Mouse (Mus musculus) G1E (cell line): ENCODE data around the gene Ifitm6. TPM values are rescaled to one million over a fixed set of nuclear protein-coding genes. Genes with fewer than 3 reads are reported as not detected.
"Not testable (repeated sequence)": the region's sequence is repeated elsewhere in the genome, so short reads cannot be mapped to it uniquely, and the experiment has no call there.

Source experiments
- ATAC-seq: 2 replicates; pipeline ENCODE4 v1.8.0; 2016; ENCODE audit warnings: mild to moderate bottlenecking; ENCODE audit not compliant: insufficient number of reproducible peaks, poor library complexity, low FRiP score, severe bottlenecking; ENCODE audit errors: extremely low read depth
- DNase-seq: peaks from one replicate; pipeline ENCODE4 v3.0.0; 2012; ENCODE audit warnings: low spot score
- H3K27me3 ChIP-seq: 2 replicates; pipeline ENCODE4 v1.6.1; 2012; ENCODE audit warnings: mild to moderate bottlenecking, low read length, inconsistent platforms; ENCODE audit not compliant: insufficient read depth
- H3K36me3 ChIP-seq: replicated peaks from 2 replicates; pipeline ENCODE3; 2012; ENCODE audit warnings: mild to moderate bottlenecking, inconsistent platforms
- H3K4me1 ChIP-seq: 2 replicates; pipeline ENCODE4 v1.6.1; 2012; ENCODE audit warnings: low read depth, low read length, inconsistent platforms, mixed read lengths; ENCODE audit not compliant: insufficient read depth
- H3K4me3 ChIP-seq: 2 replicates; pipeline ENCODE4 v1.5.1; 2012; ENCODE audit warnings: low read depth, mild to moderate bottlenecking, inconsistent platforms, low read length, moderate library complexity, mixed read lengths
- H3K9me3 ChIP-seq: replicated peaks from 2 replicates; pipeline ENCODE4 v1.6.1; 2012; ENCODE audit warnings: inconsistent platforms
- CTCF ChIP-seq: IDR thresholded peaks from 2 replicates; pipeline ENCODE4 v1.5.1; 2012; ENCODE audit warnings: low read depth, low read length, inconsistent platforms, mixed read lengths
- GATA1 ChIP-seq: IDR thresholded peaks from 2 replicates; pipeline ENCODE4 v1.6.1; 2012; ENCODE audit warnings: borderline replicate concordance, low read length, inconsistent platforms, mixed read lengths
- GATA2 ChIP-seq: IDR thresholded peaks from 2 replicates; pipeline ENCODE4 v1.6.1; 2012; ENCODE audit warnings: low read depth, low read length, inconsistent platforms, borderline replicate concordance
- POLR2AphosphoS5 ChIP-seq: IDR thresholded peaks from 2 replicates; pipeline ENCODE4 v1.6.1; 2012; ENCODE audit warnings: low read depth, low read length, inconsistent platforms; ENCODE audit not compliant: insufficient replicate concordance
- TAL1 ChIP-seq: conservative IDR thresholded peaks from 2 replicates; pipeline ENCODE4 v1.6.1; 2012; ENCODE audit warnings: low read depth, low read length, inconsistent platforms, mixed read lengths
- polyA plus RNA-seq: library from polyadenylated mRNA; stranded (reverse); fragments of >175 nt; gene quantifications from 2 replicates; pipeline ENCODE4 v1.2.3, GENCODE M21; 2012
- total RNA-seq, 2 experiments: library from RNA; stranded (forward) in 1 of 2; stranded (reverse) in 1 of 2; fragments of 200-1000 nt in 1 of 2; fragments of >200 nt in 1 of 2; fragmentation: Nextera tagmentation in 1 of 2; gene quantifications; 2 replicates each; pipeline ENCODE4 v1.2.3; 2014 to 2017

The Ifitm6 gene
- total and polyA plus RNA-seq, 3 experiments, result not detected

- DNase-seq (no peak), ATAC-seq (no peak)
- H3K4me3 ChIP-seq, result no peak overlapping the region
- no peaks in the 10 kb centered on the region for H3K9me3 ChIP-seq
- peaks cover 17% of the 10 kb centered on the region; the same call in 1 of the 2 replicates for H3K27me3 ChIP-seq
- TF ChIP-seq GATA2 (no peak), GATA1 (no peak), TAL1 (no peak), POLR2AphosphoS5 (no peak), CTCF (no peak)
- no peaks in the 10 kb centered on the region for H3K36me3 ChIP-seq
- no peaks in the 10 kb centered on the region; the same call in 1 of the 2 replicates for H3K4me1 ChIP-seq
Observed at GRCm38 (mm10) chr7:140975465-140975864, 42.3 kb downstream of the Ifitm6 start.

- peaks cover 21% of the 10 kb centered on the region; the same call in 1 of the 2 replicates for H3K27me3 ChIP-seq
- no peaks in the 10 kb centered on the region for H3K9me3 ChIP-seq
- TF ChIP-seq POLR2AphosphoS5 (no peak), CTCF (no peak), GATA1 (no peak), TAL1 (no peak), GATA2 (no peak)
- H3K4me3 ChIP-seq, result no peak overlapping the region
- H3K4me1 ChIP-seq, result no peaks in the 10 kb centered on the region; the same call in 1 of the 2 replicates
- DNase-seq (no peak), ATAC-seq (no peak)
- H3K36me3 ChIP-seq, result no peaks in the 10 kb centered on the region
Observed at GRCm38 (mm10) chr7:140974940-140975339, 42.8 kb downstream of the Ifitm6 start.

- Histone ChIP-seq H3K9me3 (no peaks in the 10 kb centered on the region), H3K36me3 (no peaks in the 10 kb centered on the region), H3K4me3 (no peak overlapping the region), H3K27me3 (peaks cover 27% of the 10 kb centered on the region), H3K4me1 (no peaks in the 10 kb centered on the region; the same call in 1 of the 2 replicates)
- TF ChIP-seq GATA2 (no peak), TAL1 (no peak), POLR2AphosphoS5 (no peak)
- DNase-seq, result no peak
- ATAC-seq, result no peak
Observed at GRCm38 (mm10) chr7:140973396-140974165, 44.1 kb downstream of the Ifitm6 start.

GRCm38 (mm10) chr7:140971479-140972171 lies 46.1 kb downstream of the Ifitm6 start:
- no peak overlapping the region for H3K4me3 ChIP-seq
- TF ChIP-seq POLR2AphosphoS5, result no peak
- no peak for TF ChIP-seq CTCF
- no peak for TF ChIP-seq GATA2
- no peak for TF ChIP-seq GATA1
- no peak for TF ChIP-seq TAL1
- ATAC-seq (no peak), DNase-seq (no peak)
- no peaks in the 10 kb centered on the region for H3K9me3 ChIP-seq
- H3K27me3 ChIP-seq, result peaks cover 35% of the 10 kb centered on the region
- no peaks in the 10 kb centered on the region for H3K36me3 ChIP-seq
- peaks cover 3% of the 10 kb centered on the region for H3K4me1 ChIP-seq

GRCm38 (mm10) chr7:140970931-140971330 lies 46.8 kb downstream of the Ifitm6 start:
- peaks cover 38% of the 10 kb centered on the region for H3K27me3 ChIP-seq
- H3K4me3 ChIP-seq, result no peak overlapping the region
- ATAC-seq, result no peak
- no peak for TF ChIP-seq POLR2AphosphoS5
- no peak for TF ChIP-seq GATA1
- TF ChIP-seq TAL1, result no peak
- TF ChIP-seq GATA2, result no peak
- TF ChIP-seq CTCF, result no peak
- no peaks in the 10 kb centered on the region for H3K9me3 ChIP-seq
- no peaks in the 10 kb centered on the region for H3K36me3 ChIP-seq
- peaks cover 3% of the 10 kb centered on the region for H3K4me1 ChIP-seq
- no peak for DNase-seq

GRCm38 (mm10) chr7:140968710-140969109 lies 49.0 kb downstream of the Ifitm6 start:
- ATAC-seq, DNase-seq, H3K4me3 ChIP-seq: not testable (repeated sequence)

More at GRCm38 (mm10) chr7:140968710-140969109, 49.0 kb downstream of the Ifitm6 start:
- not testable (repeated sequence) for H3K36me3 ChIP-seq, H3K9me3 ChIP-seq, H3K4me1 ChIP-seq
- H3K27me3 ChIP-seq, result peaks cover 37% of the 10 kb centered on the region
